Mouse (Mus musculus): ENCODE measurements around the gene Wdr70. TPM values are rescaled to one million over a fixed set of nuclear protein-coding genes. Genes with fewer than 3 reads are reported as not detected.

Wdr70 gene
- polyA plus RNA-seq, 1 experiment from 2014 or later = 69.4 TPM

GRCm38 (mm10) chr15:8011418-8011817 is 87.6 kb downstream of the Wdr70 start:
- no peak for ATAC-seq (ENCODE audit: insufficient number of reproducible peaks, insufficient read depth, low FRiP score, low TSS enrichment)
- no peaks in the 10 kb centered on the region for H3K4me1 ChIP-seq
- H3K36me3 ChIP-seq = no peaks in the 10 kb centered on the region
- no peaks in the 10 kb centered on the region for H3K9me3 ChIP-seq
- H3K4me2 ChIP-seq (replicated peaks) = no peak overlapping the region
- no peak overlapping the region for H3K27ac ChIP-seq
- H3K27me3 ChIP-seq = no peaks in the 10 kb centered on the region
- no peak overlapping the region for H3K9ac ChIP-seq
- H3K4me3 ChIP-seq = no peak overlapping the region
- WGBS = 89% methylated on average over 7 of the region's 7 CpGs

GRCm38 (mm10) chr15:8007413-8007812 is 91.6 kb downstream of the Wdr70 start:
- no peak overlapping the region for H3K9ac ChIP-seq
- no peak overlapping the region for H3K27ac ChIP-seq
- no peaks in the 10 kb centered on the region for H3K27me3 ChIP-seq
- WGBS = 92% methylated on average over 8 of the region's 8 CpGs
- no peak overlapping the region for H3K4me3 ChIP-seq
- H3K4me2 ChIP-seq (replicated peaks) = no peak overlapping the region
- ATAC-seq (ENCODE audit: insufficient number of reproducible peaks, insufficient read depth, low FRiP score, low TSS enrichment) = no peak
- no peaks in the 10 kb centered on the region for H3K9me3 ChIP-seq
- H3K4me1 ChIP-seq = no peaks in the 10 kb centered on the region
- no peaks in the 10 kb centered on the region for H3K36me3 ChIP-seq

GRCm38 (mm10) chr15:8006056-8006455 is 93.0 kb downstream of the Wdr70 start:
- H3K9ac ChIP-seq = no peak overlapping the region
- no peak overlapping the region for H3K27ac ChIP-seq
- no peaks in the 10 kb centered on the region for H3K27me3 ChIP-seq
- WGBS = 90% methylated on average over 1 of the region's 1 CpGs
- ATAC-seq (ENCODE audit: insufficient number of reproducible peaks, insufficient read depth, low FRiP score, low TSS enrichment) = no peak
- no peak overlapping the region for H3K4me2 ChIP-seq (replicated peaks)
- H3K4me3 ChIP-seq = no peak overlapping the region
- no peaks in the 10 kb centered on the region for H3K4me1 ChIP-seq
- H3K9me3 ChIP-seq = no peaks in the 10 kb centered on the region
- no peaks in the 10 kb centered on the region for H3K36me3 ChIP-seq

- Histone ChIP-seq H3K36me3 (no peaks in the 10 kb centered on the region), H3K27ac (no peak overlapping the region), H3K4me3 (no peak overlapping the region), H3K9ac (no peak overlapping the region), H3K27me3 (no peaks in the 10 kb centered on the region), H3K4me2 (replicated peaks) (no peak overlapping the region), H3K9me3 (no peaks in the 10 kb centered on the region), H3K4me1 (no peaks in the 10 kb centered on the region)
- 68% methylated on average over 5 of the region's 5 CpGs for WGBS
- no peak for ATAC-seq (ENCODE audit: insufficient number of reproducible peaks, insufficient read depth, low FRiP score, low TSS enrichment)
Measured at GRCm38 (mm10) chr15:8005506-8005905, 93.5 kb downstream of the Wdr70 start.

- Histone ChIP-seq H3K4me2 (replicated peaks) (no peak overlapping the region), H3K9ac (no peak overlapping the region), H3K4me3 (no peak overlapping the region), H3K36me3 (no peaks in the 10 kb centered on the region), H3K4me1 (no peaks in the 10 kb centered on the region), H3K27me3 (no peaks in the 10 kb centered on the region), H3K27ac (no peak overlapping the region), H3K9me3 (no peaks in the 10 kb centered on the region)
- 88% methylated on average over 8 of the region's 8 CpGs for WGBS
- ATAC-seq (ENCODE audit: insufficient number of reproducible peaks, insufficient read depth, low FRiP score, low TSS enrichment) = no peak
Measured at GRCm38 (mm10) chr15:8003789-8004188, 95.2 kb downstream of the Wdr70 start.

GRCm38 (mm10) chr15:7998843-7999546 is 100.0 kb downstream of the Wdr70 start:
- Histone ChIP-seq H3K4me3 (no peak overlapping the region), H3K4me2 (replicated peaks) (no peak overlapping the region), H3K9me3 (no peaks in the 10 kb centered on the region), H3K4me1 (no peaks in the 10 kb centered on the region), H3K36me3 (no peaks in the 10 kb centered on the region), H3K27me3 (no peaks in the 10 kb centered on the region), H3K9ac (no peak overlapping the region), H3K27ac (no peak overlapping the region)
- ATAC-seq (ENCODE audit: insufficient number of reproducible peaks, insufficient read depth, low FRiP score, low TSS enrichment) = no peak
- WGBS = 51% methylated on average over 14 of the region's 14 CpGs

GRCm38 (mm10) chr15:7998095-7998494 is 100.9 kb downstream of the Wdr70 start:
- 76% methylated on average over 2 of the region's 2 CpGs for WGBS
- no peak overlapping the region for H3K27ac ChIP-seq
- no peak for ATAC-seq (ENCODE audit: insufficient number of reproducible peaks, insufficient read depth, low FRiP score, low TSS enrichment)

GRCm38 (mm10) chr15:7993721-7994120 is 105.3 kb downstream of the Wdr70 start:
- ATAC-seq (ENCODE audit: insufficient number of reproducible peaks, insufficient read depth, low FRiP score, low TSS enrichment) = no peak
- H3K27ac ChIP-seq = no peak overlapping the region
- H3K36me3 ChIP-seq = no peaks in the 10 kb centered on the region
- H3K4me2 ChIP-seq (replicated peaks) = no peak overlapping the region
- no peaks in the 10 kb centered on the region for H3K27me3 ChIP-seq
- H3K4me1 ChIP-seq = no peaks in the 10 kb centered on the region
- WGBS = 68% methylated on average over 6 of the region's 6 CpGs
- H3K9me3 ChIP-seq = no peaks in the 10 kb centered on the region
- H3K4me3 ChIP-seq = no peak overlapping the region
- H3K9ac ChIP-seq = no peak overlapping the region

More at GRCm38 (mm10) chr15:7998095-7998494, 100.9 kb downstream of the Wdr70 start:
- Histone ChIP-seq H3K9ac (no peak overlapping the region), H3K4me2 (replicated peaks) (no peak overlapping the region), H3K9me3 (no peaks in the 10 kb centered on the region), H3K36me3 (no peaks in the 10 kb centered on the region), H3K4me1 (no peaks in the 10 kb centered on the region), H3K4me3 (no peak overlapping the region), H3K27me3 (no peaks in the 10 kb centered on the region)

- H3K4me1 ChIP-seq = peaks cover 6% of the 10 kb centered on the region; the same call in 1 of the 2 replicates
- H3K9ac ChIP-seq = no peak overlapping the region
- no peak overlapping the region for H3K27ac ChIP-seq
- H3K27me3 ChIP-seq = no peaks in the 10 kb centered on the region
- no peaks in the 10 kb centered on the region for H3K36me3 ChIP-seq
- no peak overlapping the region for H3K4me2 ChIP-seq (replicated peaks)
- no peaks in the 10 kb centered on the region for H3K9me3 ChIP-seq
- no peak for ATAC-seq (ENCODE audit: insufficient number of reproducible peaks, insufficient read depth, low FRiP score, low TSS enrichment)
- no peak overlapping the region for H3K4me3 ChIP-seq
Measured at GRCm38 (mm10) chr15:7990101-7990500, 108.9 kb downstream of the Wdr70 start.

- H3K4me2 ChIP-seq (replicated peaks) = no peak overlapping the region
- no peaks in the 10 kb centered on the region for H3K36me3 ChIP-seq
- H3K4me3 ChIP-seq = no peak overlapping the region
- H3K9ac ChIP-seq = no peak overlapping the region
- peaks cover 6% of the 10 kb centered on the region; the same call in 1 of the 2 replicates for H3K4me1 ChIP-seq
- H3K27me3 ChIP-seq = no peaks in the 10 kb centered on the region
- WGBS = 90% methylated on average over 8 of the region's 8 CpGs
- no peak overlapping the region for H3K27ac ChIP-seq
- no peak for ATAC-seq (ENCODE audit: insufficient number of reproducible peaks, insufficient read depth, low FRiP score, low TSS enrichment)
- no peaks in the 10 kb centered on the region for H3K9me3 ChIP-seq
Measured at GRCm38 (mm10) chr15:7987374-7987773, 111.6 kb downstream of the Wdr70 start.

GRCm38 (mm10) chr15:7986274-7986673 is 112.7 kb downstream of the Wdr70 start:
- WGBS = 34% methylated on average over 6 of the region's 6 CpGs
- Histone ChIP-seq H3K36me3 (no peaks in the 10 kb centered on the region), H3K4me3 (no peak overlapping the region), H3K9me3 (no peaks in the 10 kb centered on the region), H3K27me3 (no peaks in the 10 kb centered on the region), H3K4me1 (peaks cover 6% of the 10 kb centered on the region; the same call in 1 of the 2 replicates), H3K27ac (peak overlapping the region; percentile 46; the same call in 1 of the 2 replicates), H3K9ac (no peak overlapping the region), H3K4me2 (replicated peaks) (no peak overlapping the region)
- ATAC-seq (ENCODE audit: insufficient number of reproducible peaks, insufficient read depth, low FRiP score, low TSS enrichment) = no peak

GRCm38 (mm10) chr15:7978640-7979039 is 120.4 kb downstream of the Wdr70 start:
- Histone ChIP-seq H3K4me1 (no peaks in the 10 kb centered on the region), H3K27me3 (no peaks in the 10 kb centered on the region), H3K9ac (no peak overlapping the region), H3K27ac (no peak overlapping the region), H3K36me3 (peaks cover 7% of the 10 kb centered on the region), H3K9me3 (no peaks in the 10 kb centered on the region), H3K4me2 (replicated peaks) (no peak overlapping the region), H3K4me3 (no peak overlapping the region)
- no peak for ATAC-seq (ENCODE audit: insufficient number of reproducible peaks, insufficient read depth, low FRiP score, low TSS enrichment)
- WGBS = 82% methylated on average over 1 of the region's 1 CpGs

Measured in embryonic facial prominence, embryonic 12.5 days (tissue).